Mouse (Mus musculus): ENCODE data around the gene Ak8. TPM values are rescaled to one million over a fixed set of nuclear protein-coding genes. Genes with fewer than 3 reads are reported as not detected.

The Ak8 gene
- polyA plus RNA-seq, 1 experiment from 2014 or later: 0.34 TPM

DNA sequence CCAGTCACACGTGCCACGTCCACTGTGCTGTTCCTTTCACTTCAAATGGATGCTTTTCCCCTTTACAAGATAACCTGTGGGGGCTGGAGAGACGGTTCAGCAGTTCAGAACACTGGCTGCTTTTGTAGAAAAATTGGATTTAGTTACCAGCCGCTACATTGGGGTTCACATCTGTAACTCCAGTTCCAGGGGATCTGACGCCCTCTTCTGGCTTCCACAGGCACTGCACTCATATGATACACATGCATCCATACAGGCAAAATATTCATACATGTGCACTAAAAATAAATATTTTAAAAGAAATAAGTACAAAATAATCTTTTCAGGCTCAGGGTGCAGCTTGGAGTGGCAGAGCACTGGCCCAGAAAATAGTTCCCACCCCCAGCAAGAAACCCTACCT is 94.7 kb downstream of the Ak8 start:
- no peak for ATAC-seq (ENCODE audit: insufficient read depth, low FRiP score, low TSS enrichment)
- Histone ChIP-seq H3K4me2 (ENCODE audit: low read depth) (no peak overlapping the region), H3K4me3 (ENCODE audit: low read depth, low read length) (no peak overlapping the region), H3K27me3 (ENCODE audit: control insufficient read depth, insufficient read depth, low read length) (no peaks in the 10 kb centered on the region), H3K4me1 (ENCODE audit: control insufficient read depth, insufficient read depth, low read length) (no peaks in the 10 kb centered on the region), H3K36me3 (ENCODE audit: control insufficient read depth, insufficient read depth, low read length) (no peaks in the 10 kb centered on the region), H3K27ac (ENCODE audit: low read depth, low read length) (no peak overlapping the region), H3K9me3 (ENCODE audit: control insufficient read depth, low read length) (no peaks in the 10 kb centered on the region), H3K9ac (ENCODE audit: low read length) (no peak overlapping the region)
- no peak for DNase-seq (ENCODE audit: low spot score)
- 79% methylated on average over 5 of the region's 5 CpGs for WGBS

DNA sequence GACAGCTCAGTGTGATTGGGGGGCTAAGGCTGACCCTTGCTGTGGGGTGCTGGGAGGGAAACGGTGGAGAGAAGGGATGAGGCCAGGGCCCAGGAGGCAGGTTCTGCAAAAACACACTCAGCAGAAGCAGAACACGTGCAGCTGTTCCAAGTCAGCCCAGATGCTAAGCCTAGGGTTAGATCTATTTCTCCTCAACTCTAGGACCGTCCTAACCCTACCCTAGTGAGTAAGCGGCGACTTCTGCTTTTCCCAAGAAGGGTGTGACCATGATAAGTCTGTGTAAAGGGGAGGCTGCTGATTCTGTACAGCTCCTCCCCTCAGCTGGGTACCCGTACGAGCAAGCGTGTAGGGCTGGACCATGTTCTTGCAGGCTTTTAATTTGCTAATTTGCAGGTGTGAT is 96.3 kb downstream of the Ak8 start:
- Histone ChIP-seq H3K9me3 (ENCODE audit: control insufficient read depth, low read length) (no peaks in the 10 kb centered on the region), H3K4me1 (ENCODE audit: control insufficient read depth, insufficient read depth, low read length) (no peaks in the 10 kb centered on the region), H3K4me2 (ENCODE audit: low read depth) (no peak overlapping the region), H3K36me3 (ENCODE audit: control insufficient read depth, insufficient read depth, low read length) (no peaks in the 10 kb centered on the region), H3K4me3 (ENCODE audit: low read depth, low read length) (no peak overlapping the region), H3K27me3 (ENCODE audit: control insufficient read depth, insufficient read depth, low read length) (no peaks in the 10 kb centered on the region), H3K27ac (ENCODE audit: low read depth, low read length) (no peak overlapping the region), H3K9ac (ENCODE audit: low read length) (no peak overlapping the region)
- no peak for ATAC-seq (ENCODE audit: insufficient read depth, low FRiP score, low TSS enrichment)
- DNase-seq (ENCODE audit: low spot score): no peak
- WGBS: 79% methylated on average over 8 of the region's 8 CpGs

DNA sequence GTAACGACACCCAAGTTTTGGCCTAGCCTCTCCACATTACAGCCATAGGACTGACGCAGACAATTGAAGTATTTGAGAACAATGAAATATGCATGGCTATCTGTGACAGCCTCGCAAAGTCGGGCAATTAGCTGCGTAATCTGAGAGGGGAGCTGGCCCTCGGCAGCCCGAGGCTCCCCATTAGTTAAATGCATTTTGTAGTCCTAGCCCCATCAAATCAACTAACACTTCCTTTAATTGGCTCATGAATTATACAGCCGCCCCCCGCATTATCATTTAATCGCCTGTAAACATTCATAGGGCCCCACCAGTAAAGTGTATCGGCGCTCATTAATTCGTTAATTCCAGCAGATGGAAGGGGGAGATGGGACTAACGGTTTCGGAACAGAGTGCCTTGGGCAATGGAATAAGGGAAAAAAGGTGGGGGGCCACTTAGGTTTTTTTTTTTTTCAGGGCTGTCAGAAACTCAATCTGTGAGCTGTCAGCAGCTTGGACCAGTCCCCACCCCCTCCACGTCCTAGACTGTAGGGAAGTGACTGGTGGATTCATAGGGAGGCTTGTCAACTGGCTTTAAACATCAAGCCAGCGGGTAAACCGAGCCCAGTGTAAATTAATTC is 97.6 kb downstream of the Ak8 start:
- H3K9me3 ChIP-seq (ENCODE audit: control insufficient read depth, low read length): no peaks in the 10 kb centered on the region
- H3K9ac ChIP-seq (ENCODE audit: low read length): no peak overlapping the region
- no peak overlapping the region for H3K4me3 ChIP-seq (ENCODE audit: low read depth, low read length)
- H3K36me3 ChIP-seq (ENCODE audit: control insufficient read depth, insufficient read depth, low read length): no peaks in the 10 kb centered on the region
- no peak for DNase-seq (ENCODE audit: low spot score)
- no peak overlapping the region for H3K4me2 ChIP-seq (ENCODE audit: low read depth)
- no peaks in the 10 kb centered on the region for H3K27me3 ChIP-seq (ENCODE audit: control insufficient read depth, insufficient read depth, low read length)
- ATAC-seq (ENCODE audit: insufficient read depth, low FRiP score, low TSS enrichment): no peak
- H3K27ac ChIP-seq (ENCODE audit: low read depth, low read length): 0 out of 2 replicates have a peak overlapping the region, but pooled peaks have one; percentile 20
- WGBS: 47% methylated on average over 18 of the region's 18 CpGs
- H3K4me1 ChIP-seq (ENCODE audit: control insufficient read depth, insufficient read depth, low read length): no peaks in the 10 kb centered on the region

DNA sequence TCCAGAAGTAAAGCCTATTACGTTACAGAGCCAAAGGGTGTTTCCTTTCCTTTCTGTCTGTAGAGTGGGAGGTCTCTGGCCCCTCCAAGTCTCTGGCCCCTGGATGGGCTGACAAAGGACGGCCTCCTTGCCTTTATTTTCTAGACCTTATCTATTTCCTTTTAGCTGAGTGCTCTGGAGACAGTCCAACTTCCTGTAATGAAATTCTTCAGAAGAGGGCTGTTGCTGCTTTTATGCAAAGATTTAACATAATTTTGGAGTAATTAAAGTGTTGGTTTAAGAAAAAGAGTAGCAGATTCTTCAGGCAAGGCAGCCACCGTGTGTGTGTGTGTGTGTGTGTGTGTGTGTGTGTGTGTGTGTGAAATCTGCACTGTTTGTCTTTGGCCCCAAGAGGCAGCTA is 98.4 kb downstream of the Ak8 start:
- DNase-seq (ENCODE audit: low spot score): no peak
- no peak overlapping the region for H3K9ac ChIP-seq (ENCODE audit: low read length)
- no peaks in the 10 kb centered on the region for H3K4me1 ChIP-seq (ENCODE audit: control insufficient read depth, insufficient read depth, low read length)
- no peaks in the 10 kb centered on the region for H3K36me3 ChIP-seq (ENCODE audit: control insufficient read depth, insufficient read depth, low read length)
- WGBS: 53% methylated on average over 3 of the region's 3 CpGs
- no peaks in the 10 kb centered on the region for H3K27me3 ChIP-seq (ENCODE audit: control insufficient read depth, insufficient read depth, low read length)
- ATAC-seq (ENCODE audit: insufficient read depth, low FRiP score, low TSS enrichment): no peak
- no peak overlapping the region for H3K4me3 ChIP-seq (ENCODE audit: low read depth, low read length)
- H3K4me2 ChIP-seq (ENCODE audit: low read depth): no peak overlapping the region
- no peaks in the 10 kb centered on the region for H3K9me3 ChIP-seq (ENCODE audit: control insufficient read depth, low read length)
- no peak overlapping the region for H3K27ac ChIP-seq (ENCODE audit: low read depth, low read length)

DNA sequence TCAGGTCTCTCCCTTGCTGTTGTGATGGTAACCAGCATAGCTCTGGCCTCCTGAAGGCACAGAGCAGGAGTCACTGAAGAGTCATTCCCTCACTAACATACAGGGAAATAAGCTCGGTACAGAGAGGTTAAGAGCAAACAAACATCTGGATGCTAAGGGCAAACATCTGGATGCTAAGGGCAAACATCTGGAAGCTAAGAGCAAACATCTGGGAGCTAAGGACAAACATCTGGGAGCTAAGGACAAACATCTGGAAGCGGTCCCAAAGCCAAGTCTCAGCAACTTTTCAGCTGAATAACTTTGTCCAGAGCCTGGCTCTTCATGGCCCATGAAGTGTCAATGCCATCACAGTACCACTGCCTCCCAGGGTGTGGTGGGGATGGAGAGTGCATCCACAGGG is 99.6 kb downstream of the Ak8 start:
- no peaks in the 10 kb centered on the region for H3K27me3 ChIP-seq (ENCODE audit: control insufficient read depth, insufficient read depth, low read length)
- ATAC-seq (ENCODE audit: insufficient read depth, low FRiP score, low TSS enrichment): no peak
- H3K27ac ChIP-seq (ENCODE audit: low read depth, low read length): no peak overlapping the region
- 68% methylated on average over 2 of the region's 2 CpGs for WGBS
- H3K36me3 ChIP-seq (ENCODE audit: control insufficient read depth, insufficient read depth, low read length): no peaks in the 10 kb centered on the region
- no peaks in the 10 kb centered on the region for H3K4me1 ChIP-seq (ENCODE audit: control insufficient read depth, insufficient read depth, low read length)
- no peak overlapping the region for H3K4me3 ChIP-seq (ENCODE audit: low read depth, low read length)
- H3K9me3 ChIP-seq (ENCODE audit: control insufficient read depth, low read length): no peaks in the 10 kb centered on the region
- no peak overlapping the region for H3K9ac ChIP-seq (ENCODE audit: low read length)
- no peak for DNase-seq (ENCODE audit: low spot score)
- H3K4me2 ChIP-seq (ENCODE audit: low read depth): no peak overlapping the region

DNA sequence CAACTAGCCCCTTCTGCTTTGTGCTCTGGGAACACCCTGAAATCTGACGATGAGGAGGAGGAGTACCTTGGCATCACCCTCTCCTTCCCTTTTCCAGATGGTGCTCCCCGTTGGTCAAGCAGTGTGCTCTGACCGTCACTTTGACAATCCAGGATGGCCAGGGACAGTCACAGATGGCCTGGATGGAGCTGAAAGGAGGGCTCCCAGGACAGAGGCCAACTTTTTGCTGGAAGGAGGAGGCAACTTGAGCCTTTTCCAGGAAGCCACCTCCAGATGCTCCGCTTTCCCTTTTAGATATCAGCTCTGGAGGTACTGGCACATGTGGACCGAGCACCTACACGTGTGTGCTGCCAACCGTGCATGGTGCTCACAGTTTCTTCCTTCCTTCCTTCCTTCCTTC is 103.4 kb downstream of the Ak8 start:
- Histone ChIP-seq H3K36me3 (ENCODE audit: control insufficient read depth, insufficient read depth, low read length) (no peaks in the 10 kb centered on the region), H3K9ac (ENCODE audit: low read length) (no peak overlapping the region), H3K9me3 (ENCODE audit: control insufficient read depth, low read length) (no peaks in the 10 kb centered on the region), H3K4me1 (ENCODE audit: control insufficient read depth, insufficient read depth, low read length) (no peaks in the 10 kb centered on the region), H3K4me2 (ENCODE audit: low read depth) (no peak overlapping the region), H3K27ac (ENCODE audit: low read depth, low read length) (no peak overlapping the region), H3K27me3 (ENCODE audit: control insufficient read depth, insufficient read depth, low read length) (no peaks in the 10 kb centered on the region), H3K4me3 (ENCODE audit: low read depth, low read length) (no peak overlapping the region)
- DNase-seq (ENCODE audit: low spot score) (no peak), ATAC-seq (ENCODE audit: insufficient read depth, low FRiP score, low TSS enrichment) (no peak)
- WGBS: 89% methylated on average over 7 of the region's 7 CpGs

DNA sequence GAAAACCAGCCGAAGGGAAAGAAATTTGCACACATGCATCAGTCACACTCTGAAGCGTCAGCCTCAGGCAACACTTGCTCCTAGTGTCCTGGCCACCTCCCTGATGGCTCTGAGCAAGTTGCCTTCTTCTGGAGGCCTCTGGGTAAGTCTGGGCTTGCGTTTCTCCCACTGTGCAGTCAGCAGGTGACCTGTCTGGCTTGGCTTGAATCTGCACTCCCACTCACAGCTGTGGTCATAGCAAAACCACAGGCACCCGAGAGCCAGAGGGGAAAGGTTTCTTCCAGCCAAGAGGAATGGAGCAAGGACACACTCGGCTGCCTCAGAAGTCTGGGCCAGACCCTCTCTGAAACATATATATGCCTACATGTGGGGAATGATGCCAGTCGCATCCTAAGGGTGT is 108.9 kb downstream of the Ak8 start:
- WGBS: 71% methylated on average over 6 of the region's 6 CpGs
- no peaks in the 10 kb centered on the region for H3K4me1 ChIP-seq (ENCODE audit: control insufficient read depth, insufficient read depth, low read length)
- no peaks in the 10 kb centered on the region for H3K36me3 ChIP-seq (ENCODE audit: control insufficient read depth, insufficient read depth, low read length)
- no peak overlapping the region for H3K4me3 ChIP-seq (ENCODE audit: low read depth, low read length)
- DNase-seq (ENCODE audit: low spot score): no peak
- no peaks in the 10 kb centered on the region for H3K27me3 ChIP-seq (ENCODE audit: control insufficient read depth, insufficient read depth, low read length)
- no peak overlapping the region for H3K27ac ChIP-seq (ENCODE audit: low read depth, low read length)
- H3K9ac ChIP-seq (ENCODE audit: low read length): no peak overlapping the region
- no peak for ATAC-seq (ENCODE audit: insufficient read depth, low FRiP score, low TSS enrichment)
- H3K9me3 ChIP-seq (ENCODE audit: control insufficient read depth, low read length): no peaks in the 10 kb centered on the region
- no peak overlapping the region for H3K4me2 ChIP-seq (ENCODE audit: low read depth)

DNA sequence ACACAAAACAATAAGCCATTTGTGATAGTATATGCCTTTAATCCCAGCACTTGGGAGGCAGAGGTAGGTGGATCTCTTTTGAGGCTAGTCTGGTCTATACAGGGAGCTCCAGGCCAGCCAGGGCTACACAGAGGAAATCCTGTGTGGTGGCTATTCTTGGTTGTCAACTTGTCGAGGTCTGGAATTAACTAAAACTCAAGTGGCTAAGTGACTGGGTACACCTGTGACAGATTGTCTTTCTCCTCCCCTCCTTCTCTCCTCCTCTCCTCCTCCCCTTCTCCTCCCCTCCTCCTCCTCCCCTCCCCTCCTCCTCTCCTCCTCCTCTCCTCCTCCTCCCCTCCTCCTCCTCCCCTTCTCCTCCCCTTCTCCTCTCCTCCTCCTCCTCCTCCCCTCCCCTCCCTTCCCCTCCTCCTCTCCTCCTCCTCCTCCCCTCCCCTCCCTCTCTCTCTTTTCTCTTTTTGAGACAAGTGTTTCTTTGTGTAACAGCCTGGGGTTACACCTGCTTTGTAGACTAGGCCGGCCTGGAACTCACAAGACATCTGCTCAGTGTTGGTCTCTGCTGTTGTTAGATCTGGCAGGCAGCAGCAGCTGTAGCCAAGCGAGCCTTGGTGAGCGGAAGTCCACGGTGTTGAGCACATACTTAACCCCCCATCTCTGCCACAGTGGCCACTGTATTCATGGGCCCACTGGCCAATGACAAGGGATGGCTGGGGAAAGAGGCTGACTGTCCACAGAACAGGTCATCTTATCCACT is 110.5 kb downstream of the Ak8 start:
- 50% methylated on average over 5 of the region's 5 CpGs for WGBS
- Histone ChIP-seq H3K27me3 (ENCODE audit: control insufficient read depth, insufficient read depth, low read length) (no peaks in the 10 kb centered on the region), H3K9me3 (ENCODE audit: control insufficient read depth, low read length) (no peaks in the 10 kb centered on the region), H3K9ac (ENCODE audit: low read length) (no peak overlapping the region), H3K4me1 (ENCODE audit: control insufficient read depth, insufficient read depth, low read length) (no peaks in the 10 kb centered on the region), H3K4me2 (ENCODE audit: low read depth) (no peak overlapping the region), H3K27ac (ENCODE audit: low read depth, low read length) (no peak overlapping the region), H3K4me3 (ENCODE audit: low read depth, low read length) (no peak overlapping the region), H3K36me3 (ENCODE audit: control insufficient read depth, insufficient read depth, low read length) (no peaks in the 10 kb centered on the region)
- ATAC-seq (ENCODE audit: insufficient read depth, low FRiP score, low TSS enrichment) (no peak), DNase-seq (ENCODE audit: low spot score) (no peak)

DNA sequence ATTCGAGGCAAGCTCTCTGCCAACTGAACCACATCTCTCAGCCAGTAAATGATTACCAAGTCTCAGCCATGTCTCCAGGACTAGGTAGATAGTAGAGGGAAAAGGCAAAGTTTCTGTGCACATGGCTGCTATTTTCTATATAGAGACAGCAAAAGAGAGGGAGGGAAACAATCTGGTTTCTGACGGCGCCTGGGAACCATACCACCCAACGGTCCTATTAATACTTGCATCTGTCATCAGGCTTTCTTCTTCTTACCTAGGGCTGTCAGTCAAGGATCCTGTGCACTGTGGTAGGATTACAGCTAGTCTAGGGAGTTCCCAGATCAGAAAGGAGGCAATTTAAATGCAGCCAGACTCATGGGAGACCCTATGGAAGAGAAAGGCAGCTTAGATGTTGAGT is 118.9 kb downstream of the Ak8 start:
- DNase-seq (ENCODE audit: low spot score): no peak
- 78% methylated on average over 4 of the region's 4 CpGs for WGBS
- no peak for ATAC-seq (ENCODE audit: insufficient read depth, low FRiP score, low TSS enrichment)
- Histone ChIP-seq H3K9me3 (ENCODE audit: control insufficient read depth, low read length) (no peaks in the 10 kb centered on the region), H3K4me2 (ENCODE audit: low read depth) (no peak overlapping the region), H3K4me1 (ENCODE audit: control insufficient read depth, insufficient read depth, low read length) (no peaks in the 10 kb centered on the region), H3K9ac (ENCODE audit: low read length) (no peak overlapping the region), H3K36me3 (ENCODE audit: control insufficient read depth, insufficient read depth, low read length) (no peaks in the 10 kb centered on the region; the same call in 1 of the 2 replicates), H3K4me3 (ENCODE audit: low read depth, low read length) (no peak overlapping the region), H3K27ac (ENCODE audit: low read depth, low read length) (no peak overlapping the region), H3K27me3 (ENCODE audit: control insufficient read depth, insufficient read depth, low read length) (no peaks in the 10 kb centered on the region)
